Mouse (Mus musculus): ENCODE results near the gene Ice1. TPM values are rescaled to one million over a fixed set of nuclear protein-coding genes. Genes with fewer than 3 reads are reported as not detected.
A peak's percentile ranks its signal among the peaks of the same experiment; 100 is the strongest.

Gene Ice1
- total and polyA plus RNA-seq, 3 experiments = 33.5 to 40.1 (median 37.6) TPM

- H3K4me3 ChIP-seq (ENCODE audit: control insufficient read depth in 1 of 2, insufficient read depth in 1 of 2, low read depth in 2 of 2, low read length in 2 of 2) = no peak overlapping the region
- DNase-seq (ENCODE audit: low read depth, low spot score) = peak; percentile 75
- no peak overlapping the region for H3K27ac ChIP-seq (ENCODE audit: control insufficient read depth, low read depth, low read length)
- H3K27me3 ChIP-seq (ENCODE audit: control insufficient read depth in 1 of 2, insufficient read depth in 2 of 2, low read length in 2 of 2) = no peaks in the 10 kb centered on the region
- peaks cover 0 to 11% of the 10 kb centered on the region in 2 experiments; a peak in 2 of 4 replicates for H3K36me3 ChIP-seq (ENCODE audit: control insufficient read depth in 1 of 2, insufficient read depth in 2 of 2, low read length in 2 of 2)
- H3K4me1 ChIP-seq (ENCODE audit: control insufficient read depth in 1 of 2, insufficient read depth in 2 of 2, low read length in 2 of 2) = no peaks in the 10 kb centered on the region
- peak; percentile 66 to 75 (median 69) for TF ChIP-seq CTCF (IDR thresholded peaks at IDR 0.05 in 2 of 3, conservative IDR thresholded peaks at IDR 0.05 in 1 of 3; ENCODE audit: control insufficient read depth in 1 of 3, insufficient read depth in 1 of 3, low read depth in 2 of 3, low read length in 3 of 3, poor library complexity in 1 of 3, severe bottlenecking in 1 of 3)
- TF ChIP-seq HCFC1 (IDR thresholded peaks at IDR 0.05; ENCODE audit: low read depth, low read length) = no peak
- TF ChIP-seq RAD21 (IDR thresholded peaks at IDR 0.05; ENCODE audit: low read depth, low read length) = peak; percentile 43
- peak; percentile 43 for TF ChIP-seq SMC3 (IDR thresholded peaks at IDR 0.05; ENCODE audit: low read depth, low read length)
- H3K79me2 ChIP-seq (ENCODE audit: control insufficient read depth, insufficient read depth, low read length, poor library complexity) = no peaks in the 10 kb centered on the region
- H3K9me3 ChIP-seq (replicated peaks; ENCODE audit: insufficient read depth, low read length) = no peaks in the 10 kb centered on the region
- no peak overlapping the region for H3K9ac ChIP-seq (ENCODE audit: control insufficient read depth, low read depth, low read length, poor library complexity, severe bottlenecking)
Measured at GRCm38 (mm10) chr13:70610431-70611420, 26.7 kb downstream of the Ice1 start.

DNA sequence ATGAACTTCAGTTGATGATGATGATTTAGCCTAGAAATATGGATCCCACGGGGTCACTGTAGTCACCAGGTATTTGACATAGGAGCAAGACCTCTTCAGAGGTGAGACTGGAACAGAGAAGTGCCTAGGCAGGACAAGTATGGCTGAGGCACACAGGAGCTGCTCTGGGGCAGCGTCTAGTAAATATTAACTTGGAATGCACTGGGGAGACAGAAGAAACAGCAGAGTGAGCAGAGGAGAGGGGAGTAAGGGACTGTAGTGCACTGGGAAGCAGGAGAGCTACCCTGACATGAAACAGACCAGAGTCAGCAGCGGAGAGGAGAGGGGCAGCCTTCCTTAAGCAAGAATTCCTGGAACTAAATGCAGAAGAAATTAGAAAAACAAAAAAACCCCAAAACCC lies 27.8 kb downstream of the Ice1 start:
- TF ChIP-seq RAD21 (IDR thresholded peaks at IDR 0.05; ENCODE audit: low read depth, low read length) (no peak), GABPA (IDR thresholded peaks at IDR 0.05; ENCODE audit: low read depth, low read length) (no peak), UBTF (IDR thresholded peaks at IDR 0.05; ENCODE audit: borderline replicate concordance, insufficient read depth, low read depth, low read length) (no peak), E2F4 (IDR thresholded peaks at IDR 0.05; ENCODE audit: borderline replicate concordance, low read depth, low read length) (no peak), MAFK (IDR thresholded peaks at IDR 0.05; ENCODE audit: borderline replicate concordance, low read depth, low read length) (no peak), POLR2AphosphoS5 (IDR thresholded peaks at IDR 0.05; ENCODE audit: borderline replicate concordance, low read depth, low read length) (no peak), USF1 (IDR thresholded peaks at IDR 0.05; ENCODE audit: low read depth, low read length) (no peak), ZKSCAN1 (IDR thresholded peaks at IDR 0.05; ENCODE audit: low read depth, low read length) (no peak), HCFC1 (IDR thresholded peaks at IDR 0.05; ENCODE audit: low read depth, low read length) (no peak), CTCF (IDR thresholded peaks at IDR 0.05 in 2 of 3, conservative IDR thresholded peaks at IDR 0.05 in 1 of 3; ENCODE audit: control insufficient read depth in 1 of 3, insufficient read depth in 1 of 3, low read depth in 2 of 3, low read length in 3 of 3, poor library complexity in 1 of 3, severe bottlenecking in 1 of 3) (no peak)
- Histone ChIP-seq H3K9ac (ENCODE audit: control insufficient read depth, low read depth, low read length, poor library complexity, severe bottlenecking) (no peak overlapping the region), H3K27ac (ENCODE audit: control insufficient read depth, low read depth, low read length) (no peak overlapping the region), H3K4me1 (ENCODE audit: control insufficient read depth in 1 of 2, insufficient read depth in 2 of 2, low read length in 2 of 2) (no peaks in the 10 kb centered on the region), H3K36me3 (ENCODE audit: control insufficient read depth in 1 of 2, insufficient read depth in 2 of 2, low read length in 2 of 2) (peaks cover 0 to 9% of the 10 kb centered on the region in 2 experiments; a peak in 2 of 4 replicates), H3K4me3 (ENCODE audit: control insufficient read depth in 1 of 2, insufficient read depth in 1 of 2, low read depth in 2 of 2, low read length in 2 of 2) (no peak overlapping the region), H3K79me2 (ENCODE audit: control insufficient read depth, insufficient read depth, low read length, poor library complexity) (no peaks in the 10 kb centered on the region), H3K27me3 (ENCODE audit: control insufficient read depth in 1 of 2, insufficient read depth in 2 of 2, low read length in 2 of 2) (no peaks in the 10 kb centered on the region), H3K9me3 (replicated peaks; ENCODE audit: insufficient read depth, low read length) (no peaks in the 10 kb centered on the region)
- no peak for DNase-seq (ENCODE audit: low read depth, low spot score)

All from MEL (cell line).